Mouse (Mus musculus) stomach, embryonic 15.5 days (tissue): ENCODE results near the gene Gm4175. TPM values are rescaled to one million over a fixed set of nuclear protein-coding genes. Genes with fewer than 3 reads are reported as not detected.
"Not testable (repeated sequence)": the region's sequence is repeated elsewhere in the genome, so short reads cannot be mapped to it uniquely, and the experiment has no call there.

Experiments used
- ATAC-seq: fragments of 200-750 bp; cut with Nextera tagmentation; 2 replicates; pipeline ENCODE4 v1.8.0; 2017; ENCODE audit warnings: low read depth, moderate number of reproducible peaks, moderate TSS enrichment; ENCODE audit not compliant: insufficient read depth, low FRiP score
- H3K27ac ChIP-seq: fragments of 300-500 bp; sonication (generic); 2 replicates; pipeline ENCODE4 v1.5.1; 2015; ENCODE audit warnings: mild to moderate bottlenecking, inconsistent platforms
- H3K27me3 ChIP-seq: fragments of 300-500 bp; sonication (generic); replicated peaks from 2 replicates; pipeline ENCODE4 v1.6.1; 2015; ENCODE audit warnings: inconsistent platforms
- H3K36me3 ChIP-seq: fragments of 300-500 bp; sonication (generic); 2 replicates; pipeline ENCODE4 v1.6.1; 2015; ENCODE audit warnings: inconsistent platforms
- H3K4me1 ChIP-seq: fragments of 300-500 bp; sonication (generic); 2 replicates; pipeline ENCODE4 v1.6.1; 2015; ENCODE audit warnings: inconsistent platforms
- H3K4me2 ChIP-seq: fragments of 300-500 bp; sonication (generic); 2 replicates; pipeline ENCODE4 v1.6.1; 2015; ENCODE audit warnings: mild to moderate bottlenecking, inconsistent platforms
- H3K4me3 ChIP-seq: fragments of 300-500 bp; sonication (generic); replicated peaks from 2 replicates; pipeline ENCODE4 v1.5.1; 2015; ENCODE audit warnings: inconsistent platforms
- H3K9ac ChIP-seq: fragments of 300-500 bp; sonication (generic); 2 replicates; pipeline ENCODE4 v1.6.1; 2015; ENCODE audit warnings: inconsistent platforms
- H3K9me3 ChIP-seq: fragments of 300-500 bp; sonication (generic); 2 replicates; pipeline ENCODE4 v1.6.1; 2016; ENCODE audit warnings: inconsistent platforms
- WGBS: fragments of 180-500 bp; shearing (Covaris S2); methylation state at CpG from one replicate; pipeline ENCODE4 v1.1.7; 2015; 5-methylcytosine and 5-hydroxymethylcytosine counted together
- polyA plus RNA-seq: library from polyadenylated mRNA; unstranded; fragments of >200 nt; fragmentation: Nextera tagmentation; extraction: Ambion mirVana; gene quantifications from 2 replicates; pipeline ENCODE4 v1.2.1, GENCODE M21; 2015

Gm4175 gene
- not detected in 2 replicates for polyA plus RNA-seq

GRCm38 (mm10) chr7:21761375-21761774 lies at the start of gene Gm4175:
Gene Gm4175, minus strand, starts transcription at chr7:21761475.
- not testable (repeated sequence) for H3K4me1 ChIP-seq, H3K36me3 ChIP-seq, H3K27me3 ChIP-seq, H3K27ac ChIP-seq, H3K4me2 ChIP-seq, H3K9ac ChIP-seq, ATAC-seq, H3K9me3 ChIP-seq, H3K4me3 ChIP-seq
- no CpG with 5 or more reads among the region's 5 CpGs for WGBS

- not testable (repeated sequence) for H3K36me3 ChIP-seq, H3K4me3 ChIP-seq, H3K27ac ChIP-seq, H3K27me3 ChIP-seq, H3K4me1 ChIP-seq, H3K9ac ChIP-seq, H3K4me2 ChIP-seq, ATAC-seq, H3K9me3 ChIP-seq
- WGBS: no CpG with 5 or more reads among the region's 3 CpGs
Observed at GRCm38 (mm10) chr7:21796628-21797027, 35.4 kb upstream of the Gm4175 start, which contains the start of gene Gm4177. Gene Gm4177, minus strand, starts transcription at chr7:21796728.

Other genes starting within 250 kb of the Gm4175 start
- not detected in 2 replicates for gene Vmn1r130, start 249.7 kb downstream of the Gm4175 start, polyA plus RNA-seq
- gene Vmn1r131, start 215.4 kb downstream of the Gm4175 start, polyA plus RNA-seq: not detected in 2 replicates
- gene Vmn1r132, start 147.4 kb downstream of the Gm4175 start, polyA plus RNA-seq: not detected in 2 replicates
- gene Gm4177, start 35.3 kb upstream of the Gm4175 start, polyA plus RNA-seq: not detected in 2 replicates
- not detected in 2 replicates for gene Vmn1r135, start 70.9 kb upstream of the Gm4175 start, polyA plus RNA-seq
- not detected in 2 replicates for gene Gm5725, start 82.8 kb upstream of the Gm4175 start, polyA plus RNA-seq
- gene Gm5891, start 159.8 kb upstream of the Gm4175 start, polyA plus RNA-seq: not detected in 2 replicates
- not detected in 2 replicates for gene Vmn1r137, start 233.1 kb upstream of the Gm4175 start, polyA plus RNA-seq